Mouse (Mus musculus): ENCODE measurements around the gene Dhrs2. TPM values are rescaled to one million over a fixed set of nuclear protein-coding genes. Genes with fewer than 3 reads are reported as not detected.

Gene Dhrs2
- polyA plus RNA-seq, 1 experiment from 2014 or later = 0.18 TPM

DNA sequence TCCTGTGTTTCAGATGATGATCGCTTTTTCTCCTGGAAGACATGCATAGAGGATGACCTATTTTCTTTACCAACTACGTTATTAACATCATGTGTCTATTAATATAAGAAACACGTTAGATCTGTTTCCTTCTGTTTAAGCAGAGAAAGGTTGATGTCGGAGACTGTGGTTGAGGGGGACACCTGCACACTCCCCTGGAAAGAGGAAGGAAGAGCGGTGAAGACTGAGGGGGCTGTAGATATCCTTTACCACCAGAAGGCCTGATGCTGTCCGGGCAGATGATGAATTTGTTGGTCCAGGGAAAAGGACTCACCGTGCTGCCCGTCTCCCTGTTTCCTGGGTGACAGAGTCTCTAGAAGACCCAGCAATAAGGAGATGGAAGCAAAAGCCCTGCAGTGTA, 28.5 kb upstream of the Dhrs2 start:
- H3K27me3 ChIP-seq (ENCODE audit: insufficient read depth, low read length) = no peaks in the 10 kb centered on the region
- H3K4me1 ChIP-seq (ENCODE audit: insufficient read depth) = no peaks in the 10 kb centered on the region
- H3K36me3 ChIP-seq (ENCODE audit: insufficient read depth) = no peaks in the 10 kb centered on the region
- no peak overlapping the region for H3K9ac ChIP-seq
- no peak overlapping the region for H3K27ac ChIP-seq (ENCODE audit: low read depth)
- no peak overlapping the region for H3K4me3 ChIP-seq (ENCODE audit: low read depth, low read length)
- TF ChIP-seq CTCF (IDR thresholded peaks at IDR 0.05; ENCODE audit: low read depth) = no peak
- ATAC-seq (ENCODE audit: insufficient read depth) = no peak
- H3K4me2 ChIP-seq = no peak overlapping the region
- no peak for DNase-seq
- WGBS = 78% methylated on average over 8 of the region's 8 CpGs
- H3K9me3 ChIP-seq (ENCODE audit: low read depth, low read length) = no peaks in the 10 kb centered on the region

DNA sequence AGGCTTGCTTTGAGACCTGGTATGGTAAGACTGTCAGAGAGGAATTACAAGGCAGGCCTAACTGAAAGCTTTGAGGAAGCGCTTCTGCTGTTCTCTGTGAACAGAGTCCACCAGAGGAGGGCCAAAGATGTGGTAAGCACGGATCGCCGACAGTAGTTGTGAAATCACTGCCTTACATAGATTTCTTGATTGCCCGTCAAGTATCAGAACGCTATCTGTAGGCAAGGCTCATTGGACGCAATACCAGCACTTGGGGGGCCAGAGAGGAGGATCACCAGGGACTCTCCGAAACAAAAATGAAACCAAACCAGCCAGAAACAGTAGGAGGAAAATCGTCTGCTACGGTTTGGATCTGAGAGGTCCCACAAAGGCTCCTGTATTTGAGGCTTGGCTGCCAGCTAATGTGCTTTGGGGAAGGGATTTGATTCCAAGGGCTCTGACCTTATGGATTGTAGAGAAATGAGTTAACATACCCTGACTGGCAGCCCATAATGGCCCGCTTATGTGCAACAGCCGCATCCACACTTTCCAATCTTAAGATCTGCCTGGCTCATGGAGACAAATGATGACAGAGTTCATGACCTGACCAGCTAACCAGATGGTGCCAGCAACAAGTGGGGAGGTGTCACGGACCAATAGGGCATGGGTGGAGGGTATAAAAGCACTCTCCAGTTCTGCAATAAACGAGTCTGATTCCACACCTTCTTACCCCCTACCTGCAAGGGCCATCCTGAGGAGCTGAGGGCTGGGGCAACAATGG, 27.8 kb upstream of the Dhrs2 start:
- DNase-seq = no peak
- 57% methylated on average over 14 of the region's 14 CpGs for WGBS
- H3K4me3 ChIP-seq (ENCODE audit: low read depth, low read length) = no peak overlapping the region

DNA sequence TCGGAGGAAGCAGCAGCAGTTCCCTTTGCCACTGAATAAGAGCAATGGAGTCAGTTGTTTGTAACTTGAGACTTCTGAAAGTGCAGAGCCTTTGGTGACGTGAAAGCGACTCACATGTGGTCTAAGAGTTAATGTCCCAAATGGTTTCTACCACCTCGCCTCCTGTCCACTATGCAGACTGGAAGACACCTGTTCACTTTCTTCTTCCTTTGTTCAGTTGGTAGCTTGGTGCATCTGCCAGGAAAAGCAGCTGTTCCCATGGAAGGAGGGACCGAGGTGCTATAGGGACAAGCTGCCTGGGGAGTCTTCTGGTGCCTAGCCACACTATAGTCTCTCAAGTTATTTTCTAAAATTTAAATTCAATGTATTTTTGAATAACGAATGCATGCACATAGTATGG, 27.0 kb upstream of the Dhrs2 start:
- 39% methylated on average over 6 of the region's 6 CpGs for WGBS
- no peaks in the 10 kb centered on the region for H3K4me1 ChIP-seq (ENCODE audit: insufficient read depth)
- no peaks in the 10 kb centered on the region for H3K27me3 ChIP-seq (ENCODE audit: insufficient read depth, low read length)
- no peak overlapping the region for H3K9ac ChIP-seq
- no peaks in the 10 kb centered on the region for H3K9me3 ChIP-seq (ENCODE audit: low read depth, low read length)
- TF ChIP-seq CTCF (IDR thresholded peaks at IDR 0.05; ENCODE audit: low read depth) = no peak
- no peak overlapping the region for H3K4me3 ChIP-seq (ENCODE audit: low read depth, low read length)
- ATAC-seq (ENCODE audit: insufficient read depth) = no peak
- H3K4me2 ChIP-seq = no peak overlapping the region
- no peaks in the 10 kb centered on the region for H3K36me3 ChIP-seq (ENCODE audit: insufficient read depth)
- H3K27ac ChIP-seq (ENCODE audit: low read depth) = no peak overlapping the region
- DNase-seq = no peak

More for the DNA sequence above, 27.8 kb upstream of the Dhrs2 start:
- Histone ChIP-seq H3K9ac (no peak overlapping the region), H3K4me1 (ENCODE audit: insufficient read depth) (no peaks in the 10 kb centered on the region), H3K27ac (ENCODE audit: low read depth) (no peak overlapping the region), H3K4me2 (no peak overlapping the region), H3K36me3 (ENCODE audit: insufficient read depth) (no peaks in the 10 kb centered on the region), H3K9me3 (ENCODE audit: low read depth, low read length) (no peaks in the 10 kb centered on the region), H3K27me3 (ENCODE audit: insufficient read depth, low read length) (no peaks in the 10 kb centered on the region)
- ATAC-seq (ENCODE audit: insufficient read depth) = no peak
- no peak for TF ChIP-seq CTCF (IDR thresholded peaks at IDR 0.05; ENCODE audit: low read depth)

DNA sequence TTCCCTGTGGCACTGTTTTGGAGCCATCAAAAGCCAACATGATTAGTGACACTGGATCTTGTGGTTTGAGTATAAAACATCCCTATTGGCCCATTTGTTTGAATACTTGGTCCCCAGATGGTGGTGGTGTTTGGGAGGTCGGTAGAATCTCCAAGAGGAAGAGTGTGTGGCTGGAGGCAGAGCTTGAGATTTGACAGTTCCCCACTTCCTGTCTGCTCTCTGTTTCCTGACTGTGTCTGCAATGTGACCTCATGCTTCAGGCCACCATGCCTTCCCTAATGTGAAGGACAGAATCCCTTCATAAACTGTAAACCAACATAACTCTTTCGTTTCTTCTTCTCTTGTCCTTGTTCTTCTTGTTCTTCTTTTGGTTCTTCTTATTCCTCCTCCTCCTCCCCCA, 24.7 kb upstream of the Dhrs2 start:
- H3K9ac ChIP-seq = no peak overlapping the region
- no peak overlapping the region for H3K27ac ChIP-seq (ENCODE audit: low read depth)
- H3K27me3 ChIP-seq (ENCODE audit: insufficient read depth, low read length) = no peaks in the 10 kb centered on the region
- DNase-seq = no peak
- H3K4me1 ChIP-seq (ENCODE audit: insufficient read depth) = no peaks in the 10 kb centered on the region
- H3K9me3 ChIP-seq (ENCODE audit: low read depth, low read length) = no peaks in the 10 kb centered on the region
- H3K4me3 ChIP-seq (ENCODE audit: low read depth, low read length) = no peak overlapping the region
- TF ChIP-seq CTCF (IDR thresholded peaks at IDR 0.05; ENCODE audit: low read depth) = no peak
- ATAC-seq (ENCODE audit: insufficient read depth) = no peak
- 50% methylated on average over 2 of the region's 2 CpGs for WGBS
- no peak overlapping the region for H3K4me2 ChIP-seq
- no peaks in the 10 kb centered on the region for H3K36me3 ChIP-seq (ENCODE audit: insufficient read depth)

DNA sequence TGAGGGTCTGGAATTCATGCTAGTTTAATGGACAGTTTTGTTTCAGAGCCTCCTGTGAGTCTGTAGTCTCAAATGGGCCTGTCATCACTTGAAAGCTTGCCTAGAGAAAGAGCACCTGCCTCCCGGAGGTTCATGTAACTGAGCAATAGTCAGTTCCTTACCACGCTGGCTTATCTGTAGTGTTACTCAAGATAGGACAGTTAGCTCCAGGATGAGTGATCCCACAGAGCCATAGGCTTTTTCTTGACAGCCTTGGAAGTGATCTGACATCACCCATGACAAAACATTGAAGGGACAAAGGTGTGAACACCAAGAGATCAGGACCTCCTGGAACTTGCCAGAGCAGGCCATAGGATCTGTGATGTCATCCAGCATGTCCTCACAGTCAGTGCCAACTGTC, 23.6 kb upstream of the Dhrs2 start:
- H3K27ac ChIP-seq (ENCODE audit: low read depth) = no peak overlapping the region
- H3K4me2 ChIP-seq = no peak overlapping the region
- H3K4me1 ChIP-seq (ENCODE audit: insufficient read depth) = no peaks in the 10 kb centered on the region
- DNase-seq (no peak), ATAC-seq (ENCODE audit: insufficient read depth) (no peak)
- H3K9ac ChIP-seq = no peak overlapping the region
- H3K9me3 ChIP-seq (ENCODE audit: low read depth, low read length) = no peaks in the 10 kb centered on the region
- 43% methylated on average over 2 of the region's 2 CpGs for WGBS
- H3K36me3 ChIP-seq (ENCODE audit: insufficient read depth) = no peaks in the 10 kb centered on the region
- TF ChIP-seq CTCF (IDR thresholded peaks at IDR 0.05; ENCODE audit: low read depth) = no peak
- H3K4me3 ChIP-seq (ENCODE audit: low read depth, low read length) = no peak overlapping the region
- H3K27me3 ChIP-seq (ENCODE audit: insufficient read depth, low read length) = no peaks in the 10 kb centered on the region

DNA sequence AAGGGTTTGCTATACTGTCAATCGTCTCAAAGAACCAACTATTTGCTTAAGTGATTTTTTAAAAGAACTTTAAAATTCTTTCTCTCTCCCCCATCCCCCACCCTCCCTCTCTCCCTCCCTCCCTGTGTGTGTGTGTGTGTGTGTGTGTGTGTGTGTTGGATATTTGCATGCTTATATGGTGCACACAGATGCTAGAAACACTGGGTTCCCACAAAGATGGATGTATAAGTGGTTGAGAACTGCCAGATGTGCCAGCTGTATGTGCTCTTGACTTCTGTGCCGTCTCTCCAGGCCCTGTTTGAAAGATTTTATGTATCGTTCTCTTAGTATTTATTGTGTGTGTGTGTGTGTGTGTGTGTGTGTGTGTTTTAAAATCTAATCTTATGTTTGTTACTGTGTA, 17.3 kb upstream of the Dhrs2 start:
- Histone ChIP-seq H3K4me1 (ENCODE audit: insufficient read depth) (no peaks in the 10 kb centered on the region), H3K4me3 (ENCODE audit: low read depth, low read length) (no peak overlapping the region), H3K9ac (no peak overlapping the region), H3K9me3 (ENCODE audit: low read depth, low read length) (no peaks in the 10 kb centered on the region), H3K36me3 (ENCODE audit: insufficient read depth) (no peaks in the 10 kb centered on the region), H3K27me3 (ENCODE audit: insufficient read depth, low read length) (no peaks in the 10 kb centered on the region), H3K27ac (ENCODE audit: low read depth) (no peak overlapping the region), H3K4me2 (no peak overlapping the region)
- no peak for TF ChIP-seq CTCF (IDR thresholded peaks at IDR 0.05; ENCODE audit: low read depth)
- ATAC-seq (ENCODE audit: insufficient read depth) (no peak), DNase-seq (no peak)
- 55% methylated on average over 3 of the region's 3 CpGs for WGBS

DNA sequence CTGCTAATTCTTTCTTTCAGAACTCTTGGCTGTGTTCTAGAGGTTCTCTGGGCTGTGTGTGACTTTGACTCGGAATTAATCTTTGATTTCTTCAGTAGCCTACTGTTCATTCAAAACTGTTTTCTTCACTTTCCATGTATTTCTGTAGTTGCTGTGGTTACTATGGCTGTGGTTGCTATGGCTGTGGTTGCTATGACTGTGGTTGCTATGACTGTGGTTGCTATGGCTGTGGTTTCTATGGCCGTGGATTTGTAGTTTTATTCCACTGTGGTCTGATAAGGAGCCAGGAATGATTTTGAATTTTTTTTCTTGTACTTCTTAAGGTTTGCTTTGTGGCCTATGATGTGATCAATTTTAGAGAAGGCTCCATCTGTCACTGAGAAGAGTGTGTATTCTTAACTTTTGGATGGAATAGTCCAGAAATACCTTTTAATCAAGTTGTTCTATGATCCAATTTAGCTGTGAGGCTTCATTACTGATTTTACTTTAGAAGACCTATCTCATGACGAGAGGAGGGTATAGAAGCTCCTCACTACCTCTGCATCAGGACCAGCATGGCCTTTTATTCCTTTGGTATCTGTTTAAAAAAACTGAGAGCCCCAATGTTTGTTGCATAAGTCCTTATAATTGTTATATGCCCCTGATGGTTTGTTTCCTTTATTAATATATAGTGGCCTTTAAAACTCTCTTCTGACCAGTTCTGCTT, 16.6 kb upstream of the Dhrs2 start:
- no peak overlapping the region for H3K4me3 ChIP-seq (ENCODE audit: low read depth, low read length)
- no peaks in the 10 kb centered on the region for H3K36me3 ChIP-seq (ENCODE audit: insufficient read depth)
- H3K4me2 ChIP-seq = no peak overlapping the region
- ATAC-seq (ENCODE audit: insufficient read depth) (no peak), DNase-seq (no peak)
- 45% methylated on average over 3 of the region's 3 CpGs for WGBS
- no peak overlapping the region for H3K27ac ChIP-seq (ENCODE audit: low read depth)
- H3K9ac ChIP-seq = no peak overlapping the region
- no peak for TF ChIP-seq CTCF (IDR thresholded peaks at IDR 0.05; ENCODE audit: low read depth)
- H3K9me3 ChIP-seq (ENCODE audit: low read depth, low read length) = no peaks in the 10 kb centered on the region
- no peaks in the 10 kb centered on the region for H3K4me1 ChIP-seq (ENCODE audit: insufficient read depth)
- no peaks in the 10 kb centered on the region for H3K27me3 ChIP-seq (ENCODE audit: insufficient read depth, low read length)
